Mouse (Mus musculus) liver, postnatal 0 days (tissue): ENCODE results near the gene Ubash3b.

ENCODE experiments used
- CTCF ChIP-seq: sonication (generic); IDR thresholded peaks from 2 replicates; pipeline ENCODE4 v1.5.1; 2016; ENCODE audit warnings: antibody characterized with exemption, low read depth
- EP300 ChIP-seq: IDR thresholded peaks from 2 replicates; pipeline ENCODE4 v1.6.1; 2016; ENCODE audit warnings: antibody characterized with exemption, low read depth, mild to moderate bottlenecking

- no peak for TF ChIP-seq CTCF
- TF ChIP-seq EP300, result no peak
These were observed 112.2 kb downstream of the Ubash3b start for GRCm38 (mm10) chr9:41049282-41049681.
